In the genomic region with DNA sequence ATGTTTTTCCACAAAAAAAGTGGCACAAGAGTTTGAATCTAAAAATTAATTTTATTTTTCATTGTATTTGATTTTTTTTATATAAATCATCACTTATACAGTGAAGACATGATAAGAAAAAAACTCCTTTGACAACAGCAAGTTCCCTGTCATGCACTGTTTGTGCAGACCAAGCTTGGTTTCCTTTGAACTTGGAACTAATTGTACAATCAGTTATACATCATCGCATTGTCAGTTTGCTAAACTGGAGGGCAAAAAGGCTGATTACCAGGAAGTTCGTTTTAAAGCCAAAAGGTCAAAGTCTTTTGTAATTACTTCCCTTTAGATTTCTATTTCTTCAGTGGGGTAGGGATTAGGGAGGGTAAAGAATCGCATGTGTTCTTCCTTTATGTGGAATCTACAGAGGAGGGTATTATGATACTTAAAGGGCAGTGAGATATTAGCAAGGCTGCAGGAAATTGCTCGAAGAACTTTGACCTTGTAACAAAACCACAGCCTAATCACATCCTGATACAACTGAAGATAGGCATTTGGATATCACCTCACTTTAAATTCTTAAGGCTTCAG, we compare ENCODE assay signal across 24 mouse cellular contexts. TPM values are rescaled to one million over a fixed set of nuclear protein-coding genes. Genes with fewer than 3 reads are reported as not detected.
DNase-seq lines count a peak whose midpoint lies in the region; ATAC-seq and TF ChIP-seq lines count a peak whose summit lies in the region.
"Had no signal": no experiment of that assay in that cellular context is flagged by ENCODE, and none has a peak within 500 bp of the region (broad histone marks: within the 10 kb centered on the region; RNA-seq: fewer than 3 reads in every experiment).

No protein-coding gene starts in this region.

- no peaks in the 10 kb centered on the region for H3K27me3 ChIP-seq in midbrain, embryonic 11.5 days (ENCODE audit: control insufficient read depth, insufficient read depth, low read length)
- no peaks in the 10 kb centered on the region for H3K27me3 ChIP-seq in midbrain, postnatal 0 days (ENCODE audit: insufficient read depth, low read length)
- H3K27me3 ChIP-seq in intestine, embryonic 15.5 days (replicated peaks) = no peaks in the 10 kb centered on the region
- H3K27me3 ChIP-seq: heart, embryonic 15.5 days had no signal

- no peaks in the 10 kb centered on the region for H3K4me1 ChIP-seq in midbrain, embryonic 11.5 days (ENCODE audit: control insufficient read depth, insufficient read depth, low read length)
- H3K4me1 ChIP-seq in midbrain, postnatal 0 days (ENCODE audit: insufficient read depth, low read length) = no peaks in the 10 kb centered on the region
- no peaks in the 10 kb centered on the region for H3K4me1 ChIP-seq in intestine, embryonic 15.5 days (replicated peaks)

- H3K9me3 ChIP-seq in midbrain, embryonic 11.5 days (ENCODE audit: control insufficient read depth, low read length) = no peaks in the 10 kb centered on the region
- H3K9me3 ChIP-seq in midbrain, postnatal 0 days (ENCODE audit: low read length) = no peaks in the 10 kb centered on the region
- H3K9me3 ChIP-seq in intestine, embryonic 15.5 days = no peaks in the 10 kb centered on the region
- H3K9me3 ChIP-seq: forebrain, embryonic 10.5 days; heart, embryonic 15.5 days had no signal

- 17% methylated on average over 4 of the region's 4 CpGs for WGBS in midbrain, embryonic 11.5 days
- 15% methylated on average over 4 of the region's 4 CpGs for WGBS in midbrain, postnatal 0 days
- 48% methylated on average over 4 of the region's 4 CpGs for WGBS in intestine, embryonic 15.5 days

- no peak overlapping the region for H3K9ac ChIP-seq in midbrain, embryonic 11.5 days (ENCODE audit: low read length)
- no peak overlapping the region for H3K9ac ChIP-seq in midbrain, postnatal 0 days (replicated peaks; ENCODE audit: low read length, poor library complexity, severe bottlenecking)
- no peak overlapping the region for H3K9ac ChIP-seq in intestine, embryonic 15.5 days
- H3K9ac ChIP-seq: heart, embryonic 15.5 days; hindbrain, embryonic 14.5 days had no signal

- no peak overlapping the region for H3K4me3 ChIP-seq in midbrain, embryonic 11.5 days (ENCODE audit: low read depth, low read length)
- no peak overlapping the region for H3K4me3 ChIP-seq in midbrain, postnatal 0 days (ENCODE audit: low read depth, low read length)
- H3K4me3 ChIP-seq in intestine, embryonic 15.5 days (replicated peaks) = no peak overlapping the region
- H3K4me3 ChIP-seq: forebrain, embryonic 10.5 days; heart, adult 2 months; heart, embryonic 15.5 days had no signal

- no peak for TF ChIP-seq CTCF in midbrain, postnatal 0 days (IDR thresholded peaks at IDR 0.05)

- no peak for DNase-seq in midbrain, embryonic 11.5 days (ENCODE audit: low spot score, missing footprints)
- no peak for DNase-seq in midbrain, postnatal 0 days (ENCODE audit: low spot score)
- DNase-seq in embryo, embryonic 11 days = peak; percentile 34
- DNase-seq in left cerebral cortex, adult 9 months (ENCODE audit: low spot score in 2 of 2) = no peak
- DNase-seq in T-cell, adult 2 months (ENCODE audit: low spot score) = no peak
- DNase-seq: adrenal gland, postnatal 10 days; B cell, adult 2 months; cerebellum, adult 11 months; cerebellum, adult 9-10 months; cerebellum, postnatal 25 days; gastrocnemius, postnatal 36 days; heart, adult 2 months; heart, postnatal 14 days; kidney, adult 18-20 months had no signal

- no peak overlapping the region for H3K4me2 ChIP-seq in midbrain, embryonic 11.5 days
- H3K4me2 ChIP-seq in midbrain, postnatal 0 days (ENCODE audit: low read depth, low read length, poor library complexity, severe bottlenecking) = no peak overlapping the region
- no peak overlapping the region for H3K4me2 ChIP-seq in intestine, embryonic 15.5 days (replicated peaks)
- H3K4me2 ChIP-seq: heart, embryonic 11.5 days; heart, embryonic 15.5 days; hindbrain, embryonic 14.5 days had no signal

- H3K27ac ChIP-seq in midbrain, embryonic 11.5 days (ENCODE audit: low read depth, low read length) = no peak overlapping the region
- no peak overlapping the region for H3K27ac ChIP-seq in midbrain, postnatal 0 days (ENCODE audit: low read depth, low read length)
- H3K27ac ChIP-seq in intestine, embryonic 15.5 days = no peak overlapping the region
- H3K27ac ChIP-seq: forebrain, embryonic 10.5 days; heart, adult 2 months; heart, embryonic 15.5 days; hindbrain, embryonic 14.5 days had no signal

- H3K36me3 ChIP-seq in midbrain, embryonic 11.5 days (ENCODE audit: control insufficient read depth, insufficient read depth, low read length) = no peaks in the 10 kb centered on the region
- H3K36me3 ChIP-seq in midbrain, postnatal 0 days (ENCODE audit: insufficient read depth, low read length) = no peaks in the 10 kb centered on the region
- no peaks in the 10 kb centered on the region for H3K36me3 ChIP-seq in intestine, embryonic 15.5 days
- H3K36me3 ChIP-seq: forebrain, embryonic 10.5 days; G1E; heart, embryonic 15.5 days had no signal

- 0 out of 2 replicates have a peak, but pooled peaks have one; percentile 33 for ATAC-seq in midbrain, embryonic 11.5 days (ENCODE audit: low FRiP score)
- no peak for ATAC-seq in midbrain, postnatal 0 days (ENCODE audit: low FRiP score)
- peak; percentile 96 for ATAC-seq in intestine, embryonic 15.5 days
- ATAC-seq in erythroid progenitor cell, adult 5-6 weeks (replicated peaks; ENCODE audit: low FRiP score, poor library complexity, severe bottlenecking) = no peak
- ATAC-seq: CD4-positive, CD25-positive, alpha-beta regulatory T cell, adult 4 months; forebrain, embryonic 14.5 days had no signal

RNA-seq across cellular contexts. Expression of gene Slitrk6, which starts 26.5 kb away (rescaled TPM):
- 2.1 and 2.6 TPM in 2 replicates for polyA plus RNA-seq in midbrain, embryonic 11.5 days (2014; fragmentation: Nextera tagmentation; extraction: Ambion mirVana)
- total RNA-seq in midbrain, postnatal 0 days (2014; rRNA removed) = 8.2 and 10.2 TPM in 2 replicates
- polyA plus RNA-seq in midbrain, postnatal 0 days (2015; fragmentation: Nextera tagmentation; extraction: Ambion mirVana) = 3.5 and 4.5 TPM in 2 replicates
- polyA plus RNA-seq in intestine, embryonic 15.5 days (2015; fragmentation: Nextera tagmentation; extraction: Ambion mirVana) = 27.3 and 33.1 TPM in 2 replicates
- total RNA-seq in erythroid progenitor cell, adult 5-6 weeks (2015; ENCODE audit: low replicate concordance) = not detected in 2 replicates
- not detected in 2 replicates for total RNA-seq in erythroid progenitor cell, adult 5-6 weeks (2017; ENCODE audit: low replicate concordance)
- total RNA-seq: hematopoietic stem cell, adult 5-6 weeks had no signal
- polyA plus RNA-seq: CD4-positive, CD25-positive, alpha-beta regulatory T cell, adult 4 months; G1E had no signal

Comparison
In these comparisons a context has a peak if more than half of its experiments do, and no peak if none do; other contexts are left out.
1. ATAC-seq: peak in midbrain, embryonic 11.5 days (single experiment) and intestine, embryonic 15.5 days (single experiment); none in midbrain, postnatal 0 days (single experiment) and erythroid progenitor cell, adult 5-6 weeks (single experiment).